Mouse (Mus musculus) cerebral cortex, adult 2 months (tissue): ENCODE results near the gene Grhpr.

Experiments
- WGBS: fragments of 180-500 bp; shearing (Covaris S2); methylation state at CpG from one replicate; pipeline ENCODE4 v1.1.7; 2018; 5-methylcytosine and 5-hydroxymethylcytosine counted together

The Grhpr gene

GRCm38 (mm10) chr4:44973871-44974270 lies 7.3 kb upstream of the Grhpr start:
- 43% methylated on average over 14 of the region's 14 CpGs for WGBS

- WGBS: 69% methylated on average over 8 of the region's 8 CpGs
Observed at GRCm38 (mm10) chr4:44974331-44974730, 6.9 kb upstream of the Grhpr start.

GRCm38 (mm10) chr4:44976026-44976615 lies 5.1 kb upstream of the Grhpr start:
- 66% methylated on average over 6 of the region's 6 CpGs for WGBS

GRCm38 (mm10) chr4:44976921-44977710 lies 4.1 kb upstream of the Grhpr start:
- WGBS: 91% methylated on average over 10 of the region's 10 CpGs

- WGBS: 89% methylated on average over 5 of the region's 5 CpGs
Observed at GRCm38 (mm10) chr4:44978175-44978574, 3.0 kb upstream of the Grhpr start.

- 86% methylated on average over 7 of the region's 7 CpGs for WGBS
Observed at GRCm38 (mm10) chr4:44979794-44980338, 1.3 kb upstream of the Grhpr start.

GRCm38 (mm10) chr4:44981974-44982287 lies 736 bp downstream of the Grhpr start:
- 38% methylated on average over 5 of the region's 5 CpGs for WGBS

GRCm38 (mm10) chr4:44982440-44983130 lies 1.4 kb downstream of the Grhpr start:
- WGBS: 84% methylated on average over 11 of the region's 11 CpGs

GRCm38 (mm10) chr4:44983131-44983740 lies 2.0 kb downstream of the Grhpr start:
- 87% methylated on average over 10 of the region's 10 CpGs for WGBS

GRCm38 (mm10) chr4:44990560-44990959 lies 9.4 kb downstream of the Grhpr start:
- WGBS: 83% methylated on average over 5 of the region's 5 CpGs

- 92% methylated on average over 11 of the region's 11 CpGs for WGBS
Observed at GRCm38 (mm10) chr4:44992330-44992729, 11.1 kb downstream of the Grhpr start.

GRCm38 (mm10) chr4:44993179-44993578 lies 12.0 kb downstream of the Grhpr start:
- 92% methylated on average over 14 of the region's 14 CpGs for WGBS

GRCm38 (mm10) chr4:44993847-44994246 lies 12.7 kb downstream of the Grhpr start:
- WGBS: 92% methylated on average over 9 of the region's 9 CpGs

- 86% methylated on average over 18 of the region's 18 CpGs for WGBS
Observed at GRCm38 (mm10) chr4:44994776-44995175, 13.6 kb downstream of the Grhpr start.

GRCm38 (mm10) chr4:44998071-44998470 lies 16.9 kb downstream of the Grhpr start:
- 75% methylated on average over 3 of the region's 3 CpGs for WGBS

- 85% methylated on average over 6 of the region's 6 CpGs for WGBS
Observed at GRCm38 (mm10) chr4:45000001-45000400, 18.8 kb downstream of the Grhpr start.

GRCm38 (mm10) chr4:45005452-45005851 lies 24.3 kb downstream of the Grhpr start:
- WGBS: 91% methylated on average over 3 of the region's 3 CpGs

- WGBS: 6% methylated on average over 11 of the region's 11 CpGs
Observed at GRCm38 (mm10) chr4:45010806-45011415, 29.7 kb downstream of the Grhpr start.

GRCm38 (mm10) chr4:45011581-45012104 lies 30.4 kb downstream of the Grhpr start:
- WGBS: under 1% methylated on average over 31 of the region's 31 CpGs

GRCm38 (mm10) chr4:45012105-45012975 lies 31.1 kb downstream of the Grhpr start, which contains the start of gene Zbtb5:
Zbtb5 (minus strand) TSS chr4:45012412.
- under 1% methylated on average over 62 of the region's 63 CpGs for WGBS
